Mouse (Mus musculus): ENCODE data around the gene Agap3.

- no peak for TF ChIP-seq TAL1 (IDR thresholded peaks at IDR 0.05; ENCODE audit: low read length)
- TF ChIP-seq EP300 (IDR thresholded peaks at IDR 0.05; ENCODE audit: low read depth in 1 of 2, low read length in 2 of 2) = no peak
- no peak for TF ChIP-seq MAFK (IDR thresholded peaks at IDR 0.05; ENCODE audit: borderline replicate concordance, low read depth, low read length)
- TF ChIP-seq POLR2A (IDR thresholded peaks at IDR 0.05; ENCODE audit: control insufficient read depth in 1 of 2, insufficient read depth in 1 of 2, low read depth in 1 of 2, low read length in 2 of 2, poor library complexity in 1 of 2) = no peak
- TF ChIP-seq ZNF384 (IDR thresholded peaks at IDR 0.05; ENCODE audit: low read depth, low read length) = no peak
- no peak for TF ChIP-seq CHD2 (IDR thresholded peaks at IDR 0.05; ENCODE audit: low read length)
Observed at GRCm38 (mm10) chr5:24417587-24417986, 34.4 kb upstream of the Agap3 start.
